Mouse (Mus musculus) cerebellum, postnatal 36 days (tissue): ENCODE measurements around the gene Zfp365.

ENCODE experiments used
- DNase-seq, 2 experiments: peaks; one replicate each; pipeline ENCODE4 v3.0.0; 2021 to 2022; ENCODE audit warnings: mixed read lengths in 2 of 2

Gene Zfp365

GRCm38 (mm10) chr10:67901179-67901578 lies 11.3 kb downstream of the Zfp365 start:
- DNase-seq: no peak

DNA sequence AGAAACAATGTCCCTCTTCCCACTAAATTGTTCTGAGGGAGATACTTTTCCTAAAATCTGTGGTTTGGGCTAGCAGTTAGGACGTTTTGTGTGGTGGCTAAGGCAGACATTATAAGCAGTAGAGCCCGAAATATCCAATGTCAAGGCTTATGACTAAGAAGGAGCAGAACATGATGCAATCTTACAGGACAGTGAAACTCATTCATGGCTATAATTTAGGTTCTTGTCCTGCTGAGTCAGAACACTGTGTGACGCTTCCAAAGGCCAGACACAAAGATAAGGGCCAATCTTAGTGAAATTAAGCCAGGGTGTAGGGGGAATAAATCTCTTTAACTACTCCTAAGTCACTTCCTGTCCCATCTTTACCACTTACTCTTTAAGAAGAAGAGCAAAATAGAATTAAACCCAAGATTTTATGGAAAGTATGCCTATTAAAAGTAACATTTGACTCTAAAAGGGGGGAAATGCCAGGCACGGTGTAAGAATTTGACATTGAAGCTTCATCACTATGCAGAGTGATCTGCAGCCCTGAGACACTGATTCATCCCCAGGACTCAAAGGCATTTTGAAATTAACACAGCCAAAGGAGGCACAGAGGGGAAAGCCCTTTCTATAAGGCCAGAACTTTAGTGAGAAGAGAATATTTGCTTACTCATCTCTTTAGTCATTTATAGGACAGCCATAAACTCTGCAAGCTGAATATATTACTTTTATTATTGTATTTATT lies 13.3 kb downstream of the Zfp365 start:
- DNase-seq: no peak

GRCm38 (mm10) chr10:67898355-67898935 lies 14.0 kb downstream of the Zfp365 start:
- DNase-seq: no peak

DNA sequence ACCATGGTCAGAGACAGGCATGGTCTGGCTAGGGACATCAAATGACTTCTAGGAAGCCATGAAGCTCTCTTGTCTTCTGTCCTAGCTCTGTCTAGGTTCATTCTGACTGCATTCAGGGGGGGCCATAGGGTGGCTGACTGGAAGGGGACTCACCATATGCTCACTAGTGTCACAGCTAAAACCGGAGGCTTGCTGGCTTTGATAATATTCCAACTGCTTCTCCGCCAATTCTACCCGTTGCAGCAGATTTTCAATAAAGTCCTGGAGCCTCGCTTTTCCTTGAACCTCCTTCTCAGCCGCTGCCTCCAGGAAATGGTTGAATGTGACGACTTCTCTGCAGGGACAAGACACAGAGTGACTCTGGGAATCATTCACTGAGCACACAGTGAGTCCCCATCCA lies 15.2 kb downstream of the Zfp365 start:
- DNase-seq: no peak

GRCm38 (mm10) chr10:67894683-67895082 lies 17.8 kb downstream of the Zfp365 start:
- DNase-seq: no peak

DNA sequence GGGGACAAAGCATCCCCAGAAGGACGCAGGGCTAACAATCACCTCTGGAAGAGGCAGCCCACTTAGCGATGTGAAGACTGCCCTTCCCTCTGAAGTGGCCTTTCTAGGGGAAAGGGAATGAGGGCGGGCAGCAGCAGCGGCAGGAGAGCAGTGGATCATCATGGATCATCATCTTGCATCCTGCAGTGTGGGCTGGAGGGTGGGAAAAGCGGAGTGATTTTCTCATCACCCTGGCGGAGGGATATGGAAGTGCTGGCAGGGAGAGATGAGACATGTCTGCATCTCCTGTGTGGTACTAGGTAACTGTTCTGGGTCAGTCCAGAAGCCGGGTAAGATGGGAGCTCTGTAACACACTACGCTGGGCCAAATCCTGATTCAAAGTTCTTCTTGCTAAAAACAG lies 18.4 kb downstream of the Zfp365 start:
- peak; percentile 16 to 19 for DNase-seq

DNA sequence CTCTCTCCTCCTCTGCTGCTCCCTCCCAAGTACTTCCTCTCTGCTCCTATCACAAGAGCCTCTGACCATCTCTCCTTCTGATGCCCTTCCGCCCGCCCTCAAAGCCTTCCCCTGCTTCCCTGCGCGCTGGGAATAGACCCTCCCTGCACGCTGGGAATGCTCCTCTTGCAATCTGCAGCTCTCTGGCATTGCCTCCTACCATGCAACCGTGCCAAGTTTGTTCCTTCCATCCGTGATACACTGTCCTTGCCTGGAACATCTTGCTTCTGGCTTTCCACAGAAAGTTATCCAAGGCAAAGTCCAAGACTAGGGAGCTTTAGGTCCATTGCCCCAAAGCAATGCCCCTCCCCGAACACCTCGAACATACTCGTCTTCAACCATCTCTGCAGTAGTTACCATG lies 19.2 kb downstream of the Zfp365 start:
- peak in 1 of 2 experiments; percentile 29 for DNase-seq

- DNase-seq: no peak
These were observed 21.3 kb downstream of the Zfp365 start for GRCm38 (mm10) chr10:67891126-67891525.

DNA sequence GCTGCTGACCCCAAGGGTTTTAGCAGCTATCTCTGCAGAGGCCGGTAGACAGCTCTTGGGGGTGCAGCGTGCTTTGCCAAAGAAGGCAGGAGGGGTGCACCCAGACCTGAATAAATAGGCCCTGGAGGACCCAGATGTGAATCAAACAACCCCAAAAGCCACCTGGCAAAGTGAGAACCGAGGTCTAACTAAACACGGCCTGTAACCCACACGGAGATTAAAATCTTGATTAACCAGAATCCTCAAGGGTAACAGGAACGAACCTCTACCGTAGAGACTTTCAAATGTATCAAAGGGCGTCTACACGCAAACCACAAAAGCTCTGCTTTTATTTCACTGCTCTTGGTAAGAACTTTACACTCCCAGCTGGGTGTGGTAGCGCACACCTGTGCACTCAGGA lies 24.5 kb downstream of the Zfp365 start:
- no peak for DNase-seq

- DNase-seq: no peak
These were observed 31.8 kb downstream of the Zfp365 start for GRCm38 (mm10) chr10:67880692-67881091.

DNA sequence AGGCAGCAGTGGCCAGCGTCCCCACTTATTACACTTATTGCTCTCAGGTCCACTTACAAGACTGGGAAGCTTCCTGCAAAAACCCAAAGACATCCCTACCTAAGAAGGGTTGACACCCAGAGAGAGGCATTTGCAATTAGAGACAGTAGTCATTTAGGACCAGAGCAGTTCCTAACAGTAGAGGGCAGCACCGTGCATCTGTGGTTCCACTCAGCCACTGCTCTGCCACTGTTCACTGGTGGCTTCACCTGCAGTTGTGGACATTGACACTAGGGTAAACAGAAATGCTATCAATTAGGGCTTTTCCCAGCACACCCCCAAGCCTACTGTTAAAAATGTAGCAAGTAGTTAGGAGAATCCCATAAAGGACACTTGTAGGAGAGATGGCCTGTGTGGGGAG lies 40.7 kb downstream of the Zfp365 start:
- DNase-seq: peak; percentile 67 to 74

DNA sequence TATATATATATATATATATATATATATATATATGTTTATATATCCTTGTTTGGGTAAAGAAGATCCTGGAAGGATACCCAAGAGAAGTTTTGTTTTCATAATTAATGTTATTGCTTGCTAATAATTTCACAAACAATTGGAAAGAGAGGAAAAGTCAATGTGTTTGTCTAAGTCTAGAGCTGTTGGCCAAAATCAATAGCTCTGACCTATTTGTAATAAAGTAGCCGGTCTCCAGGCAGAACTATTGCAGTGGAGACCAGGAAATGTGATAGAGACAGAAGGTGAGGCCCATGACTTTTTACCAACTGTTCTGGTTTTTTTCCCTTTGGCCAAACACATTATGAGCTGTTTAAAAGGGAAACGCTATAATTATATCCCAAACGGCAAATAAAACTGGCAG lies 44.2 kb downstream of the Zfp365 start:
- DNase-seq: no peak

- no peak for DNase-seq
These were observed 46.6 kb downstream of the Zfp365 start for GRCm38 (mm10) chr10:67865841-67866240.

DNA sequence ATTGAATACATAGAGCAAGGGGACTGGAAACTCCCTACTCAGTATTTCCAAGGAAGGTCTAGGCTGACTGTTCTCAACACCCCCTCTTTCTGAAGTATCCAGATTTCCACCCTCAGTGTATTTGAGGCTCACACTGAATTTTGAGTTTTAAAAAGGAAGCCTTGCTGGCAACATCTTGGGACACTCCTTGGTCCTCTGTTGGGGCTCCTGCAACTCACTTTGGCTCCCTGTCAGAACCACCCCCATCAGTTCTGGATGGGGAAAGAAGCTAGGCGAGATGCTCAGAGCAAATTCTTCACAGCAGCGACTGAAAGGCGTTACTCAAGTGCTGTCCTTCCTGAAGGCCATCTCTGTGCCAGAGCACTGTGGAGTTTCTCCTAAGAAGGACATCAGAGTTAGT lies 47.4 kb downstream of the Zfp365 start:
- DNase-seq: no peak

- peak in 1 of 2 experiments; percentile 15 for DNase-seq
These were observed 50.1 kb downstream of the Zfp365 start for GRCm38 (mm10) chr10:67862331-67862730.

- peak; percentile 63 to 75 for DNase-seq
These were observed 53.6 kb downstream of the Zfp365 start for GRCm38 (mm10) chr10:67858878-67859277.

GRCm38 (mm10) chr10:67857561-67857906 lies 54.9 kb downstream of the Zfp365 start:
- no peak for DNase-seq

DNA sequence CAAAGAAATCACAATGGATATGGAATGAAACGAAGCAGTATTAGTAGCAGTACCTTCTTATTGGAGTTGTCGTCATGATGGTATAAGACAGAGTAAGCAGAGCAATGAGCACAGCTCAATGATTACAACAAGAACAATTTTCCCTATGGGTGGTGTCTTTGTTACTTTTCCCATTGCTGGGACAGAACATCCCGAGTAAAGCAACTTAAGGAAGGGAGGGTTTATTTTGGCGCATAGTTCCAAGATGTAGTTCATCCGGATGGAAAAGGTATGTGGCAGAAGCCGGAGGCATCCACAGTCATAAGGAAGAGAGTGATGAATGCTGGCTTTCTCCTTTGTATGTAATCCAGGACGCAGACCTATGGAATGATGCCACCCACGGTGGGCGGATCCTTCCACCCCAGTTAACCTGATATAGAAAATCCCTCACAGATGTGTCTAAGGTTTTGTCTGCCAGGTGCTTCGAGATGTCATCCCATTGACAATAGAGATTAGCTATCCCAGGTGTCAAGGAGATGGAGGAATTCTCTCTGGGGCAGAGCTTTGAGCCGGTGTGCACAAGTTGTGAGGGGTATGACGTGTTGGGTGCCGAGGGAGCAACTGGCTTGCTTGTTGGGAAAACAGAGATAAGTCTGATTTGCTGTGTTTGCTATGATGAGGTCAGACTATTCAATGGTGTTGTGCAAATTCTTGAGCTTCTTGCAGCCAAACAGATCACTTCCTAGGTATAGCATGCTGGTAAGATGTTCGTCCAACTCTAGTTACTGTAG lies 55.5 kb downstream of the Zfp365 start:
- no peak for DNase-seq

- no peak for DNase-seq
These were observed 56.7 kb downstream of the Zfp365 start for GRCm38 (mm10) chr10:67855760-67856159.

DNA sequence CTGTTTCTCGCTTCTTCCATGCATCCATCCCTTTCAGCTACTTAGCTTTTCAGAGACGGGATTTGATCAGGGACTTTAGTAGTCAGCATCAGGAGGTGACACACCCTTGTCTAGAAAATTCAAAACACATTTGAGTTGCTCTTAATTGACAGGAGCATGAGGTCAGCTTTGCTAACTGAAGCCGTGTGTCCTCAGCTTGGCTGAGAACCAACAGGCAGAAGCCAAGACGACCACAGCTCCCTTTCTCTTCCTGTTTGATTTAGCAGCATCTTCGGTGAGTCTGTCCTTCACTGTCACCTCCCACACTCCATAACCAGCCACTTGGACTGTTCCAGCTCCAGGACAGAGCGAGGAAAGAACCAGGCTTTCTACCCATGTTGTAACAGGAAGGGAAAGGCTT lies 60.1 kb downstream of the Zfp365 start:
- DNase-seq: no peak

DNA sequence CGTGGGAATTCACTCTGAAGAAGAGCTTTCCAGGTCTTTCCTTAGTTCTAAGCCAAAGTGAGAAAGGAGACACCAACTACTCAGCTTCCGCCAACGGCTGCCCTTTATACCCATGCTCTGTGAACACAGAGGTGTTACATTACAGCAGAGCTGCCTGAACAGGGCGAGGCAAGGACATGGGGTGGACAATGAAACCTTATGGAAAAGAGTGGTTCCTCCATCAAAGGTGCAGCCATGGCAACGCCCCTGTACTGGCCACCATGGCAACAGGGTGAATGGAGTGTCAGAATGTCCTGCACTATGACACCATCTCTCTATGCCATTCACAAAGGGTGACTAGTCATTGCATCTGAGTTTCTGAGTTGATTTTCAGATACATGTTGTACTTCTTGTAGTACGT lies 61.4 kb downstream of the Zfp365 start:
- DNase-seq: no peak

DNA sequence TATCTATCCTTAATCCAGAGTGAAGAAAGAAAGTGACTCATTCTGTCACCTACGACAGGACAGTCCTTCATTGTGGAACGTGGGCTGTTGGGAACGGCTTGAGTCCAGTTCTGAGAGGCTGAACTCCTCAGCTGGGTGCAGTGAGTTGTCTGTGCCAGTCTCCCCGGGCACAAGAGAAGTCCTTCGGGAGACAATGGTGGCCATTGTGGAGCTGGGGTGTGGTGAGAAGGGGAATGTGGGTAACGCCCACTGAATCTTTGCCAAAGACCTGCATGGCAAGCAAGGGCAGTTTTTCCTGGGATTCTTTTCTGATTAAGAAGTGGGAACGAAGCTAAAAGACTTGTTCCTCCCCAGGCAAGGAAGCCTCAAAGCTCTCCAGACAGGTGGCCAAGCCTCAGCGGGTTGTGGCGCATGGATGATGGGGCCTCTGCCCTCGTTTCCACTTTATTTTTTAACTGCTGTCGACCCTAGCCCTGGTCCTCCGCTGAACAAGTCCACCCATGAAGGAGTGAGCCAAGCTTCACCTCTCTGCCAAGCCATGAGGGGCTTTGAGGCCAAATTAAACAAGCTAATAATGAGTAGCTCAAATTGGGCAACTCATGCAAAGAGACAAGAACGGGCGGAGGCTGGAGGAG lies 66.3 kb downstream of the Zfp365 start:
- no peak for DNase-seq

GRCm38 (mm10) chr10:67841596-67841995 lies 70.9 kb downstream of the Zfp365 start:
- no peak for DNase-seq

GRCm38 (mm10) chr10:67840735-67841134 lies 71.7 kb downstream of the Zfp365 start:
- no peak for DNase-seq
